Mouse (Mus musculus) neural tube, embryonic 15.5 days (tissue): Measurements from ENCODE around the gene Phyhd1. TPM values are rescaled to one million over a fixed set of nuclear protein-coding genes. Genes with fewer than 3 reads are reported as not detected.

Experiments used
- ATAC-seq: fragments of 200-750 bp; cut with Nextera tagmentation; 2 replicates; pipeline ENCODE4 v1.8.0; 2017; ENCODE audit warnings: mild to moderate bottlenecking, moderate TSS enrichment, moderate library complexity; ENCODE audit not compliant: low FRiP score
- H3K27ac ChIP-seq: fragments of 300-500 bp; sonication (generic); replicated peaks from 2 replicates; pipeline ENCODE4 v1.5.1; 2015; ENCODE audit warnings: mild to moderate bottlenecking, inconsistent platforms
- H3K27me3 ChIP-seq: fragments of 300-500 bp; sonication (generic); replicated peaks from 2 replicates; pipeline ENCODE4 v1.6.1; 2015; ENCODE audit warnings: inconsistent platforms
- H3K36me3 ChIP-seq: fragments of 300-500 bp; sonication (generic); 2 replicates; pipeline ENCODE4 v1.6.1; 2015; ENCODE audit warnings: inconsistent platforms
- H3K4me1 ChIP-seq: fragments of 300-500 bp; sonication (generic); 2 replicates; pipeline ENCODE4 v1.6.1; 2015; ENCODE audit warnings: inconsistent platforms
- H3K4me2 ChIP-seq: fragments of 300-500 bp; sonication (generic); 2 replicates; pipeline ENCODE4 v1.6.1; 2015; ENCODE audit warnings: inconsistent platforms, mild to moderate bottlenecking, moderate library complexity
- H3K4me3 ChIP-seq: fragments of 300-500 bp; sonication (generic); replicated peaks from 2 replicates; pipeline ENCODE4 v1.5.1; 2015; ENCODE audit warnings: mild to moderate bottlenecking, inconsistent platforms
- H3K9ac ChIP-seq: fragments of 300-500 bp; sonication (generic); replicated peaks from 2 replicates; pipeline ENCODE4 v1.6.1; 2015; ENCODE audit warnings: mild to moderate bottlenecking, inconsistent platforms
- H3K9me3 ChIP-seq: fragments of 300-500 bp; sonication (generic); replicated peaks from 2 replicates; pipeline ENCODE4 v1.6.1; 2016; ENCODE audit warnings: inconsistent platforms
- WGBS: fragments of 180-500 bp; shearing (Covaris S2); methylation state at CpG from one replicate; pipeline ENCODE4 v1.1.7; 2015; ENCODE audit warnings: mixed read lengths; 5-methylcytosine and 5-hydroxymethylcytosine counted together
- polyA plus RNA-seq: library from polyadenylated mRNA; unstranded; fragments of >200 nt; fragmentation: Nextera tagmentation; extraction: Ambion mirVana; gene quantifications from 2 replicates; pipeline ENCODE4 v1.2.1, GENCODE M21; 2015

Phyhd1 gene
- polyA plus RNA-seq, 1 experiment from 2014 or later: 5.2 TPM

GRCm38 (mm10) chr2:30268371-30268770 is 2.4 kb downstream of the Phyhd1 start:
- ATAC-seq: no peak
- Histone ChIP-seq H3K9me3 (no peaks in the 10 kb centered on the region), H3K4me1 (peaks cover 40% of the 10 kb centered on the region), H3K27ac (no peak overlapping the region), H3K27me3 (no peaks in the 10 kb centered on the region), H3K4me2 (no peak overlapping the region), H3K9ac (no peak overlapping the region), H3K4me3 (no peak overlapping the region), H3K36me3 (peaks cover 25% of the 10 kb centered on the region)
- WGBS: 52% methylated on average over 4 of the region's 4 CpGs

GRCm38 (mm10) chr2:30269241-30269990 is 3.4 kb downstream of the Phyhd1 start:
- Histone ChIP-seq H3K4me1 (peaks cover 31% of the 10 kb centered on the region), H3K36me3 (peaks cover 15% of the 10 kb centered on the region), H3K27me3 (no peaks in the 10 kb centered on the region), H3K9ac (no peak overlapping the region), H3K4me2 (no peak overlapping the region), H3K9me3 (no peaks in the 10 kb centered on the region), H3K4me3 (no peak overlapping the region), H3K27ac (peak overlapping the region; percentile 33)
- no peak for ATAC-seq
- 91% methylated on average over 17 of the region's 17 CpGs for WGBS

- Histone ChIP-seq H3K4me2 (no peak overlapping the region), H3K27me3 (no peaks in the 10 kb centered on the region), H3K9ac (no peak overlapping the region), H3K4me1 (peaks cover 25% of the 10 kb centered on the region), H3K9me3 (no peaks in the 10 kb centered on the region), H3K4me3 (no peak overlapping the region), H3K36me3 (peaks cover 8% of the 10 kb centered on the region; the same call in 1 of the 2 replicates), H3K27ac (peak overlapping the region; percentile 33; the same call in 1 of the 2 replicates)
- WGBS: 53% methylated on average over 1 of the region's 1 CpGs
- ATAC-seq: peak; percentile 73
Observed at GRCm38 (mm10) chr2:30270134-30270533, 4.1 kb downstream of the Phyhd1 start.

GRCm38 (mm10) chr2:30280743-30281142 is 14.7 kb downstream of the Phyhd1 start, which contains the start of gene Gm28038:
TSS of gene Gm28038 (plus strand) at chr2:30281043.
- peaks cover 10% of the 10 kb centered on the region for H3K4me1 ChIP-seq
- H3K9ac ChIP-seq: no peak within 1 kb of the TSS
- 93% methylated on average over 11 of the region's 11 CpGs for WGBS
- no peaks in the 10 kb centered on the region for H3K27me3 ChIP-seq
- no peak for ATAC-seq
- H3K36me3 ChIP-seq: peaks cover 18% of the 10 kb centered on the region
- H3K27ac ChIP-seq: no peak within 1 kb of the TSS
- H3K4me3 ChIP-seq: no peak within 1 kb of the TSS
- no peaks in the 10 kb centered on the region for H3K9me3 ChIP-seq
- H3K4me2 ChIP-seq: no peak within 1 kb of the TSS

- Histone ChIP-seq H3K4me1 (peaks cover 10% of the 10 kb centered on the region), H3K4me3 (no peak overlapping the region), H3K27ac (no peak overlapping the region), H3K9me3 (no peaks in the 10 kb centered on the region), H3K9ac (no peak overlapping the region), H3K36me3 (peaks cover 18% of the 10 kb centered on the region), H3K4me2 (no peak overlapping the region), H3K27me3 (no peaks in the 10 kb centered on the region)
- WGBS: 83% methylated on average over 3 of the region's 3 CpGs
- no peak for ATAC-seq
Observed at GRCm38 (mm10) chr2:30281651-30282050, 15.6 kb downstream of the Phyhd1 start.

- Histone ChIP-seq H3K27ac (no peak overlapping the region), H3K4me1 (peaks cover 23% of the 10 kb centered on the region), H3K9ac (no peak overlapping the region), H3K4me3 (no peak overlapping the region), H3K4me2 (no peak overlapping the region), H3K9me3 (no peaks in the 10 kb centered on the region), H3K27me3 (no peaks in the 10 kb centered on the region), H3K36me3 (peaks cover 18% of the 10 kb centered on the region)
- WGBS: 95% methylated on average over 2 of the region's 2 CpGs
- ATAC-seq: no peak
Observed at GRCm38 (mm10) chr2:30283193-30283592, 17.2 kb downstream of the Phyhd1 start.

- Histone ChIP-seq H3K4me2 (peak overlapping the region; percentile 96), H3K9ac (peak overlapping the region; percentile 79; the same call in 1 of the 2 replicates), H3K4me3 (peak overlapping the region; percentile 88), H3K4me1 (peaks cover 25% of the 10 kb centered on the region), H3K27me3 (no peaks in the 10 kb centered on the region), H3K27ac (no peak overlapping the region), H3K36me3 (peaks cover 12% of the 10 kb centered on the region), H3K9me3 (no peaks in the 10 kb centered on the region)
- ATAC-seq: no peak
- WGBS: 91% methylated on average over 5 of the region's 5 CpGs
Observed at GRCm38 (mm10) chr2:30285004-30285403, 19.0 kb downstream of the Phyhd1 start.

- H3K4me2 ChIP-seq: peak overlapping the region; percentile 96
- 16% methylated on average over 38 of the region's 38 CpGs for WGBS
- peak; percentile 72 for ATAC-seq
- H3K36me3 ChIP-seq: peaks cover 11% of the 10 kb centered on the region
- H3K27ac ChIP-seq: peak overlapping the region; percentile 57
- H3K27me3 ChIP-seq: no peaks in the 10 kb centered on the region
- H3K4me3 ChIP-seq: peak overlapping the region; percentile 88
- peaks cover 25% of the 10 kb centered on the region for H3K4me1 ChIP-seq
- no peaks in the 10 kb centered on the region for H3K9me3 ChIP-seq
- peak overlapping the region; percentile 79 for H3K9ac ChIP-seq
Observed at GRCm38 (mm10) chr2:30285416-30286181, 19.6 kb downstream of the Phyhd1 start.

- ATAC-seq: peak; percentile 97
- H3K27me3 ChIP-seq: no peaks in the 10 kb centered on the region
- peak within 1 kb of the TSS; percentile 74 for H3K27ac ChIP-seq
- no peaks in the 10 kb centered on the region for H3K9me3 ChIP-seq
- peak within 1 kb of the TSS; percentile 96 for H3K4me2 ChIP-seq
- H3K4me3 ChIP-seq: peak within 1 kb of the TSS; percentile 88
- H3K9ac ChIP-seq: peak within 1 kb of the TSS; percentile 83
- peaks cover 25% of the 10 kb centered on the region for H3K4me1 ChIP-seq
- under 1% methylated on average over 55 of the region's 68 CpGs for WGBS
- peaks cover 11% of the 10 kb centered on the region for H3K36me3 ChIP-seq
Observed at GRCm38 (mm10) chr2:30286192-30287026, 20.4 kb downstream of the Phyhd1 start, which contains the start of the genes Dolk and Nup188. TSS of gene Dolk (minus strand) at chr2:30286334. TSS of gene Nup188 (plus strand) at chr2:30286397.

- H3K36me3 ChIP-seq: peaks cover 11% of the 10 kb centered on the region
- no peak for ATAC-seq
- peak overlapping the region; percentile 83 for H3K9ac ChIP-seq
- WGBS: under 1% methylated on average over 10 of the region's 10 CpGs
- H3K4me1 ChIP-seq: peaks cover 25% of the 10 kb centered on the region
- H3K4me2 ChIP-seq: peak overlapping the region; percentile 96
- H3K9me3 ChIP-seq: no peaks in the 10 kb centered on the region
- peak overlapping the region; percentile 74; the same call in 1 of the 2 replicates for H3K27ac ChIP-seq
- peak overlapping the region; percentile 88 for H3K4me3 ChIP-seq
- H3K27me3 ChIP-seq: no peaks in the 10 kb centered on the region
Observed at GRCm38 (mm10) chr2:30287027-30287373, 21.0 kb downstream of the Phyhd1 start.

- no peak overlapping the region for H3K9ac ChIP-seq
- no peak overlapping the region for H3K4me3 ChIP-seq
- H3K4me2 ChIP-seq: no peak overlapping the region
- no peaks in the 10 kb centered on the region for H3K27me3 ChIP-seq
- ATAC-seq: no peak
- 83% methylated on average over 3 of the region's 3 CpGs for WGBS
- no peaks in the 10 kb centered on the region for H3K9me3 ChIP-seq
- no peaks in the 10 kb centered on the region for H3K4me1 ChIP-seq
- H3K36me3 ChIP-seq: peaks cover 66% of the 10 kb centered on the region
- H3K27ac ChIP-seq: no peak overlapping the region
Observed at GRCm38 (mm10) chr2:30299525-30299924, 33.5 kb downstream of the Phyhd1 start.
